Mouse (Mus musculus) C2C12 (cell line): ENCODE results near the gene Sgf29.

ENCODE experiments used
- CEBPB ChIP-seq: IDR thresholded peaks from one replicate; pipeline ENCODE4 v1.6.1; 2011; ENCODE audit warnings: low read depth, mild to moderate bottlenecking, control low read depth, moderate library complexity
- CTCF ChIP-seq: IDR thresholded peaks from one replicate; pipeline ENCODE4 v1.5.1; 2011; ENCODE audit not compliant: control insufficient read depth, insufficient read depth, insufficient read length
- FOSL1 ChIP-seq: IDR thresholded peaks from one replicate; pipeline ENCODE4 v1.8.0; 2011; ENCODE audit warnings: mild to moderate bottlenecking, low read length; ENCODE audit not compliant: poor library complexity, insufficient read depth, severe bottlenecking
- MAX ChIP-seq: IDR thresholded peaks from one replicate; pipeline ENCODE4 v1.6.1; 2011; ENCODE audit warnings: mild to moderate bottlenecking, control low read depth
- MYOG ChIP-seq: IDR thresholded peaks from one replicate; pipeline ENCODE4 v1.6.1; 2011; ENCODE audit not compliant: control insufficient read depth, insufficient read length; ENCODE audit errors: extremely low read depth
- USF1 ChIP-seq: IDR thresholded peaks from one replicate; pipeline ENCODE4 v1.6.1; 2011; ENCODE audit warnings: low read depth, mild to moderate bottlenecking, control low read depth, moderate library complexity

DNA sequence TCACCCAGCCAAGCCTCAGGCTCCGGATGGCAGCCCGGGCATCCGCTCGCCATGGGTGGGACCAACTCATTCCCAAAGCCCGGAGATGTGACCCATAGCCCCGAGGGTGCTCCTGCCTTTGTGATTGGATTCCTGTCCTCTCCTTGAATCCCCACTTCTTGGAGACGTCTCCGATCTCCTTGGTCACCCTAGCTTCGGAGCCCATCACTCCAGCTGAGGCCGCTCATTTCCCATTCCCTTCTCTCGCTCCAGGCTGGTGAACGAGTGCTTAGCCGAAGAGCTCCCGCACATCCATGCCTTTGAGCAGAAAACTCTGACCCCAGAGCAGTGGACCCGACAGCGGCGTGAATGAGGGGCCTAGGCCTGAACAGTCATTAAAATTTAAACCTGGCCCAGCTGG, 47.2 kb downstream of the Sgf29 start:
- TF ChIP-seq CTCF (no peak), USF1 (no peak), MYOG (no peak), MAX (no peak), CEBPB (no peak), FOSL1 (no peak)
